Mouse (Mus musculus) ES-Bruce4 (cell line): Measurements from ENCODE around the gene Tubgcp4.
"Not testable (repeated sequence)": the region's sequence is repeated elsewhere in the genome, so short reads cannot be mapped to it uniquely, and the experiment has no call there.

Experiments used
- CTCF ChIP-seq: IDR thresholded peaks from one replicate; pipeline ENCODE4 v1.8.1; 2011; ENCODE audit warnings: low read depth, low read length
- EP300 ChIP-seq: IDR thresholded peaks from 2 replicates; pipeline ENCODE4 v1.6.1; 2011; ENCODE audit warnings: low read depth, low read length; ENCODE audit not compliant: insufficient read depth
- POLR2A ChIP-seq: IDR thresholded peaks from one replicate; pipeline ENCODE4 v1.8.1; 2011; ENCODE audit warnings: low read length; ENCODE audit not compliant: insufficient read depth

DNA sequence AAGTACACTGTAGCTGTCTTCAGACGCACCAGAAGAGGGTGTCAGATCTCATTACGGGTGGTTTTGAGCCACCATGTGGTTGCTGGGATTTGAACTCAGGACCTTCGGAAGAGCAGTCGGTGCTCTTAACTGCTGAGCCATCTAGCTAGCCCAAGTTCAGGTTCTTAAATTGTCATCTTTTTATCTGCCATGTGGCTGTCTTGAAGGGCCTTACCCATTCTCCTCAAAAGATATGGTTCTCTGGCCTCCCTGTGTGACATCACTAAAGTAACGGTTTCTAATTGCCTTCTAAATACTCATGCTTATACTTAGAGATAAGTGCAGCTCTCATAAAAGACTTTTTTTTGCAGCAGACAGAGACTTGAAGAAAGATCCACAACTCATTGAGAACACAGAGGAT, 44.2 kb upstream of the Tubgcp4 start:
- not testable (repeated sequence) for TF ChIP-seq POLR2A, CTCF, EP300
